Mouse (Mus musculus): Measurements from ENCODE around the gene Mki67.

Gene Mki67

DNA sequence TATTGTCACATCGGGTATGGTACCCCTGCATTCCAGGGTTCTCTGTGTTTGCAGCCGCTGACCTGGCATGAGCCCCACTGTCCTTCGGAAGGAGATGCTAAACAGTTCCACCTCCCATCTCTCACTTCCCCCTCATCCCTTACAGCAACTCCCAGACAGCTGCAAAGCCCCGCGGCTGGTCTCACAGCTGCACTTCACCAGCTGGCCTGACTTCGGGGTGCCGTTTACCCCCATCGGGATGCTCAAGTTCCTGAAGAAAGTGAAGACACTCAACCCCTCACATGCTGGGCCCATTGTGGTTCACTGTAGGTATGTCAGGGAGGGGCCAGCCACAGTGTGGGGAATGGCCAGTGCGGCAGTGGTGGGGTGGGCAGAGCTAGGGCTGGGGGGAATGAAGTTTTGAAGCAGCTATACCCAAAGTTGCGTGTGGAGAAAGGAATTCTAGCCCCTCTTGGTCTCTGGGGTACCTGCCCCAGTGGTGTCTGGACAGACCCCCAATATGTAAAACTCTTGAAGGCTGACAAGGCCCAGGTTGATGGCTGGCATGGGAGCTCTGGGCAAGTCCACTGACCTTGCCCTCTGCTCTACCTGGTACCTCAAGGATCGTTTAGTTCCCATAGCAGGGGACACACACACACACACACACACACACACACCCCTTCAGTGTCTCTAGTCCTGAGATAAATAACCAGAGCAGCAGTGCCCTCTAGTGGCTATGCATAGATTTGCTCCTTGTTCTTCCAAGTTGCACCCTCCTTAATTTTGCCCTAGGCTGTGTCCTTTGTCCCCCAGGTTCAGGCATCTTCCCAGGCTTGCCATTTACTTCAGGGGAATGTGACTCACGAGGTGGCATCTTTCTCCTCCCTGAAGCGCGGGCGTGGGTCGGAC is 47.1 kb downstream of the Mki67 start:
- DNase-seq (ENCODE audit: low spot score) = peak; percentile 68

DNA sequence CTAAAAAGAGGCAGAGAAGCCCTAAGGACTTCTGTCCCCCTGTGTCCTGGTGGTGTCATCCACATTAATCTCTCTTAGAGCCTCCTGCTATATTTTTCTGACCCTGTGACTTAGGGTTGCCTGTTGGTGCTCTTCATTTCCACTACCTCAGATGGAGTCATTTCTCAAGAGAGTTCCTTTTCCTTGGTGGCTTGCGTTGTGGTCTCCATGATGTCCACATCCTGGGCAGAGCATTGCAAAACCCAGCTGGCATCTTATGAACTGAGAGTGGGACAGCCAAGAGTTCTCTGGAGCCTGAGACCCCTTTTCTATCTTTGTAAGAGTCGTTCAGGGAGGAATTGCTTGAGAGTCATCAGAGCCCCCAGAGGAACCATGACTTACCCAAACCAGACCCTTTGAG is 49.8 kb downstream of the Mki67 start:
- DNase-seq (ENCODE audit: low spot score) = no peak

DNA sequence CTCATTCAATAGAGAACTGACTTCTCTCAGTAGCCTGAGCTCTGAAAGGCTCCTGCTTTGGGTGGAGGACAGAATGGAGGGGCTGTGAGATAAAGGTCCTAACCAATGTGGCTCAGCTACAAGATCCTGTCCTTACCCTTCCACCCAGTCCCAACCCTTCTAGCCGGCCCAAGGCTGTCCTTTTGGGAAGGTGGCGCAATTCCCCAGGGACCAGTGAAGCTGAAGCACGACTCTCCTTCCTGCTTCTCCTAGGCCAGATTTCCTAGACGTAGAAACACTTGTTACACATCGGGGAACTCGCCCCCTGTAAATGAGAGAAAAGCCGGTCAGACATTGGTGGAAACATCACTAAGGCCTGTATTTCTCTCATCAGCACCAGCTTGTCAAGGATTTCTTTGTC is 52.0 kb downstream of the Mki67 start:
- no peak for DNase-seq (ENCODE audit: low spot score)

DNA sequence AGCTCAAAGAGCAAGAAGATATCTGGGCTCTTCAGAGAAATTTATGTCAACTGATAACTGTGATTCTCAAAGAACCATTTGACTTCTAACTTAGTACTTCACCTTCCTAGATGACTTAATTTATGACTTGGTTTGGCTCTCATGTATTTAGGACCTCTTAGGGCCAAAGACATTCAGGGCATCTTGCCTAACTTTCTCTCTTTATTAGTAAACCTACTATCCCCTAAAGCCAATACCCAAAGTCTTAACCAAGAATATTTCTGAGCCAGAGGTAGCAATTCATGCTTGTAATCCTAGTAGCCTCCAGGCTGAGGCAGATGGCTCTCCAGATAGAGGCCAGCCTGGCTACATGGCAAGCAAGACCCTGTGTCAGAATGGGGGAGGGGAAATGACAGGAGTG is 55.8 kb downstream of the Mki67 start:
- DNase-seq (ENCODE audit: low spot score) = no peak

DNA sequence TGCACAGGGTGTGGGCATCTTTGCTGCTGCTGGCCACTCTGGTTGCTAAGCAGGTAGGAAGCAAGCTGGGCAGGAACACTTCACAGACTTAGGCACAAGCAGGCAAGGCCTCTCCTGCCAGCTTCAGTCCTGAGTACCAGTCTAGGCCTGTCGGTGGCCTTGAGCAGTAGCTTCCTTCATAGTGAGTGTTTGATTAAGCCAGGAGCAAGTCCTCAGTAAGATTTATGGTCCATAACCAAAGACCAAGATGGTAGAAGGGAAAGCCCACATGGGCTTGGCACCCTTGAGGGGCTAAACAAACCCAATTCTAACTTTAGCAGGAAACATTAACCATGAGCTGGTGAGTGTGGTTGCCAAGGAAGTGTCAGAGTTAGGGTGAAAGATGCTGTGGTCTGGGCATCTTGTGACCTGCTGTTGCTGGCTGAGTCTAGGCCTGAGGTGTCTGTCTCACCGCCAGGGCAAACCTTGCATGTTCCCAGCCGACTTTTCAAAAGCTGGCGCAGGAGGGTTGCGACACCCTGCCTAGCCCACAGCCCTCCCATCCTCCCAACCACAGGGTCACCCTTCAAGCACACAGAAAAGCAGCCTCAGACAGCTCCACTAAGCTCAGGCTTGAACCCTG is 56.7 kb downstream of the Mki67 start:
- DNase-seq (ENCODE audit: low spot score) = no peak

DNA sequence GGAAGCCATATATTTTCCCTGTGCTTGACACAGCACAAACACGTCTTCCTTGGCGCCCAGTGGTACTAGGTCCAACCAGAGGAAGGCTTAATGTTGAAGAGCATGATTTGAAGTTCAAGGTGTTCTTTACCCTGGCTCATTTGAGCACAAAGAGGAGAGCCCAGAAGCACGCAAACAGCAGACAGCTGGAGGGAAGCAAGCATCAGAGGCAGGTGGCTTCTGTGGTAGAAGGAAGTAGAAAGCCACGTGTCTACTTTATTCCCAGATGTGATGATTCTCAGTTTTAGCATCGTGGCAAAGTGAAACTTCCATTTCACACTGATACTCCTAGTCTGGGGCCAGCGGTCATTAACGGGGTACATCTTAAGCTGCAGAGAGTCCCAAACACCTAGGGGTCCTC is 58.0 kb downstream of the Mki67 start:
- DNase-seq (ENCODE audit: low spot score) = no peak

DNA sequence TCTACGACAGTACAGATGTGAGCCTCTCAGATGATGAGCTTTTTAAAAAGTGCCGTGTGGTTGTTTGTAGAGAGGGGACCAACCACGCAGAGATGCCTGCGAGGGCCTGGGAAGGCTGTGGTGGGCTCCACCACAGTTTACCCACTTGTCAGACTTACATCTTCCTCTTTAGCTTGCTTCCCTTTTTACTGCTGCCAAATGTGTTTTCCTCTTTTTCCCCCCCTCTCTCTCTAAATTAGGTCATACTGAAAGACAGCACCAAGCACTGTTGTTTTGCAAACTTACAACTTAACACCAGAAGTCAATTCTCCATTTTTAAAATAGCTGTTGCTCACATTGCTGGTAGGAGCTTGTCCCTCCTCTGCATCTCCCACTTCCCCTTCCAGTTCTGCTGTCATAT is 61.0 kb downstream of the Mki67 start:
- DNase-seq (ENCODE audit: low spot score) = no peak

DNA sequence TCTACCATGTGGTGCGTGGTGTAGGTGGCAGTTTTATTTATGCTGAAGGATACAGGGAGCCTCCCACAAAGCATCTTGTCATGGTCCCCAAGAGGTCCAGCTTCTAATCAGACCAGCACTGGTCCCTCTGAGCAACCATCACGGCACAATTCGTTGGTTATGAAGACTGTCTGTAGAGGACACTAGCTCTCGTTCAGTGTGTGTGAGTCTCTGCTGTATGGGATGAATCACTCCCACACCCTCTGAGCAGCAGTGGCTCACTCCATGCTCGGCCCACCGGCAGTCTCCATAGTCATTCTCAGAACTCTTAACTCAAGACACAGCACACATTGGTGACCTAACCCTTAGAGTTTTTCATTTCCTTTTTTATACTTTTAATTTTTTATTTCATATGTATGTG is 61.9 kb downstream of the Mki67 start:
- no peak for DNase-seq (ENCODE audit: low spot score)

DNA sequence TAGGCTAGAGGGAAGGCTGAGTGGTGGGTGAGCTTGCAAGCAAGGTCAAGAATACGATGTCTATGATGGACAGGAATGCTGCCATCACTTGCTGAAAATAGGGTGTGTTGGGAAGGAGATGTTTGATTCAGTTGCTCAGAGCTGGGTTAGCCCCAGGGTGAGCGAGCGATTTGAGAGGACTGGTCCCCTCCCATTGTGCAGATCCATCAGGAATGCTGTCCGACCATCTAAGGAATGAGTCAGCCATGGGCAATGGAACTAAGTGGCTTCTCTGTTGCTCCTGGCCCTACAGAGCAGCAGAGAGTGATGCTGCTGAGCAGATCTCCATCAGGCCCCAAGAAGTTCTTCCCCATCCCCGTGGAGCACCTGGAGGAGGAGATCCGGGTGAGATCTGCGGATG is 62.6 kb downstream of the Mki67 start:
- DNase-seq (ENCODE audit: low spot score) = no peak

DNA sequence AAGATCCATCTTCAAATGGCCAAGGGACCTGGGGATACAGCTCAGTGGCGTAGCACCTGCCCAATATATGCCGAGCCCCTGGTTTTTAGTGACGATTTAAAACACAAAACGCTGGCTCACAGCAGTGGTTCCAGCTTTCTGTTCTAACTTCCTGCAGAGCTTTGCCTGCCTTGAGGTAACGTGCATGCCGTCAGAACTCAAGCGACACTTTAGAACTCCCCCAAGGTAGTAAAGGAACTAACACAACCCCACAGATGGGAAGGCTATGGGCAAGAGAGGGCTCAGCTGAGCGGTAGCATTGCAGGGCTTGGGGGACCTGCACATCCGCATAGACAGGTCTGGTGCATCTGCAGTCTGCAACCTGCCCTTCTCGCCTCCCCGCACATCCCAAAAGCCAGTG is 63.4 kb downstream of the Mki67 start:
- no peak for DNase-seq (ENCODE audit: low spot score)

DNA sequence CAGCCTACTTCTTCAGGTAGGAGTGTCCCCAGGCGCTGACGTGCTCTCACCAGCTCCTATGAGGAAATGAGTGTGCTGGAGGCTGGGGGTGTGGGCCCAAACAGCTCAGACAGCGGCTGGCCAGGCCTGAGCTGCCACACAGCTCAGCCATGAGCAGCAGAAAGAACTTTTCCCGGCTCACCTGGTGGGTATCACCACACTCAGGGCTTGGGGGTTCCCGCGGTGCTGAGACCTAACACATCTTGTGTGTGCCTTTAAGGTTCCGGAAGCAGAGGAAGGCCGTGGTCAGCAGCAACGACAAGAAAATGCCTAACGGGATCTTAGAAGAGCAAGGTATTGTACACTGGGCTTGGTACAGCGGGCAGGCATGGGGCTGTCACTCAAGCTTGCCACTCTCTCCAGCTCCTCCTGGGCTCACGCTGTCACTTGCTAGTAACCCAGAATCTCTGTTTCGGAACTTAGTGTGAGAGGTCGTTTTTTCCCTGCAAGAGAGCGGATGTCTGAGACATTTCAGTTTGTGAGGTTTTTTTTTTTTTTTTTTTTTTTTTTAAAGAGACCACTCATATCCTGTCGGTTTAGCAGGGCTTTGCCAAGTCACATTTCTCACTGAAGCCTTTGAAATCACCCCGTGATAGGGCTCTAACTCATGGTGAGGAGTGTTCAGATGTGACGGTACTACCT is 64.2 kb downstream of the Mki67 start:
- no peak for DNase-seq (ENCODE audit: low spot score)

DNA sequence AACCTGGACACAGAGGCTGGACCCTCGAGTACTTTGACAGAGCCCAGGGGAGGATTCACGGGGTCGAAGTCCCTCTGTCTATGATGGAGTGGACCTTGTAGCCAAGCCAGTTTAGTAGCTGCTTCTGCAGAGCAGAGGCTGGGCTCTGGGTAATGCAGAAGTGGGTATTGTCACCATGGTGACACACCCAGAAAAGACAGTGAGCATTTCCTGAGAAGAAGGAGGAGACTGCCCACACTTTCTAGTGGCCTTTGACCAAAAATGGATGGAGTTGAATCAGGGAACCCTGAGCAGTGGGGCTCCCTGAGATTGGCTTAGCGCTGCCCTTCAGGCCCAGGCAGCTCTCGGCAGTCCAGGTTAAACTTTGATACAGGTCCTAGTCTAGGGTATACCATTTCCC is 66.1 kb downstream of the Mki67 start:
- DNase-seq (ENCODE audit: low spot score) = no peak

DNA sequence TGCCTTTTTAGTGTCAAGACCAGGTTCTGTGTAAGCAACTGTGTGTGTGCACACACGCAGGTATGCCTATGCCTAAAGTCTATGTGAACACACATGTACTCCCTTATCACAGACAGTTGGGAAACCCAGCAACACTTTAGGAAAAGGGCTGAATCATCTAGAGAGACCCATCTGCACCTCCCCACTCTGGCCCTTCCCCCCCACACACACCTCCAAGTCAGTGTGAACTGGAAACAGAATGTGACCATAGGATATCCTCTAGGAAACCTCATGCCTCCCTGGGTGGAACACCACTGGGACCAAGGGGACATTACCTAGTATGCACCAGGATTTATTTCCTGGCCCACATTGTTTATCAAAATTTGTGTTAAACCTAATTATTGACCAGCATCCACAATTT is 66.9 kb downstream of the Mki67 start:
- DNase-seq (ENCODE audit: low spot score) = no peak

DNA sequence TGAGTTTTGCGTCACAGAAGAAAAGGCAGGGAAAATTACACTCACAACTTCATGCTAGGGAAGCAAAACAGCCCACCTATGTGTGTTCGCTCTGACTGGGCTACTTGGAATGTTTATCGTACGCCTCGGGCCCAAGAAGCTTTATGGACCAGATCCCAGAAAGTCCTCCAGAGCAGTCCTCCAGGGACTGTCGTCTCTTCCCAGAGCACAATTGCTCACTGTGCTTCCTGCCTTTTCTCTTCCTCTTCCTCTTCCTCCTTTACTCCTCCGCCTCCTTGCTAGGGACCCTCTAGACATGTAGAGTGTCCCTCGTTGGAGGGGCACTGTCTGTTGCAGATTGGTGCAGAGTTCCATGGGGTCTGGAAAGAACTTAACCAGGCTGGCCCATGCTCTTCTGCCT is 67.3 kb downstream of the Mki67 start:
- no peak for DNase-seq (ENCODE audit: low spot score)

DNA sequence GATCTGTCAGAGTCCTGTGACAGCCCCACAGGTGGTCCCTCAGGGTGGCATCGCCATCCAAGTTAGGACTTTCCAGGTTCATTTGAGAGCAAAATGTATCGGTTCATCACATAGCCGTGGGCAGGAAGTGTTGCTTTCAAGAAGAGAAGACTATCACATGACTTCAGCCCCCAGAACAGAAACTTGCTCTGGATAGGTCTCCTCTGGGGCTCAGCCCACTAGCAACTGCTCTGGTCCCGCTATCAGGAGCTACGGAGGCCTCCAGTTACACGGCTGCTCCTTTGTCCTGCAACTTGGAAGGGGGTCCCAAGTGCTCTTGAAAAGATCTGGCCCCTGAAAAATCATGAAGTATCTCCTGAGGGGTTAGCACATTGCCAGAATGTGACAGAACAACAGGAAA is 69.2 kb downstream of the Mki67 start:
- no peak for DNase-seq (ENCODE audit: low spot score)

DNA sequence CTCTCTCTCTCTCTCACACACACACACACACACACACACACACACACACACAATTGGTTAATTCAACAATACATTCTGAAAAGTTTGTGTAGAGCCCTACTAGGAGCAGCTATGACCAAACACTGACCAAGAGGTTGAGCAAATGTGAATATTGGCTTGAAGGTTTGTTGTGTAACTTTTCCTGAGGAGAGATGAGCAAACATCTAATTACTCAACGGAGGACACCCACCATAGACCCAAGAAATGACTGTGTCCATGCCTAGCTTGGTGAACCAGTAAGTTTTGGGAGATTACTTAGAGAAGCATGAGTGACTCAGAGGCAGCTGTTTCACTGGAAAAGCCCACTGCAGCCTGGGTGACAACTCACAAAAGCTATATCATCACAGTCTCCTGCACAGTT is 71.7 kb downstream of the Mki67 start:
- DNase-seq (ENCODE audit: low spot score) = no peak

DNA sequence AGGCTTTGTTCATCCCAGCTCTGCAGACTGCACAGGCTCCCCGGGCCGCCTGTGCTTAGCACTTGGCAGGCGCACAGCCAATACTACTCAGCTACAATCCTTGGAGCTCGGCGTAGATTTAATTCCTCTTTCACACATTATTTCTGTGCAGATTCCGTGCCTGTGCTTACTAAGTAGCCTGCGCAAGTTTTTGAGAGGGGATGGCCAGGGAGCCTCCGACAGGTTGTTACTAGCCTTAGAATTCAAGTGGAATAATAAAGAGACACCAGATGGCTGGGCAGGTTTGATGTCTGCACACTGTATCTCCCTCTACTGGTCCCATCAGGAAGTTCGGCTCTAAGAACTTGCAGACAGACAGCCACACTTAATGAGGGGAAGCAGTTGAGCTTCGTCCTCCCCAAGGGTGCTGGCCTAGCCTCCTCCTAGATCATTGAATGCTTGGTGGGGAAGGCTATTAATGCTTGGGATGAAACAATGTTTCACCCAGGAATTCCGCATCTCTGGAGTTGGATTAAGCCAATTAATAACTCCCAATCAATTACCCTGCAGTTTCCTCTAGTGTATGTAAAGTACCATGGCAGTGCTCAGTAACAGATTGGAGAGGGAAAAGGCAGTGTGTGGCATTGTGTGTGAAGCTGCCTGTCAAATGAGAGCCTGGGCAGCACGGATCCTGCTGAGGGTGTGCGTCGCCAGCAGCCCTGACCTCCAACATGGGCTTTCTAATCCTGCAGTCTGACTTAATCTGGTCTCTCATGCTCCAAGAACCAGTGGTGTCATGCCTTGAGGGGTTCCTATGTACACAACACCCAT is 74.3 kb downstream of the Mki67 start:
- peak; percentile 57 for DNase-seq (ENCODE audit: low spot score)
